Mouse (Mus musculus) layer of hippocampus, postnatal 14 days (tissue): ENCODE measurements around the gene Ccdc115. TPM values are rescaled to one million over a fixed set of nuclear protein-coding genes. Genes with fewer than 3 reads are reported as not detected.

Experiments
- microRNA-seq, 2 experiments: library from miRNA; unstranded; fragments of <30 nt; microRNA quantifications; one replicate each; pipeline ENCODE4 v1.2.0; 2021
- total RNA-seq, 2 experiments: library from RNA; stranded (reverse); gene quantifications; 2 replicates each; pipeline ENCODE4 v1.2.3; 2021

The Ccdc115 gene
- total RNA-seq, 2 experiments from 2014 or later: 19.7 to 19.9 TPM

Small RNA genes lying within 50 kb of the gene (microRNA-seq; reads per million reads assigned to microRNA genes)
- gene Mir5103: 0.28 to 1.1 reads per million in 2 experiments

Other genes with a start within 250 kb of the Ccdc115 start
- 10 to 100 TPM; 25.0 to 28.5 TPM for gene Imp4, start 179 bp upstream of the Ccdc115 start, total RNA-seq
- gene Ptpn18, start 20.1 kb upstream of the Ccdc115 start, total RNA-seq: 1 to 10 TPM; 3.4 to 5.2 TPM
- gene Prss39, start 58.7 kb upstream of the Ccdc115 start, total RNA-seq: not detected
- gene Cfc1, start 96.0 kb upstream of the Ccdc115 start, total RNA-seq: not detected
- gene Prss40, start 121.3 kb upstream of the Ccdc115 start, total RNA-seq: not detected
- gene Amer3, start 140.0 kb upstream of the Ccdc115 start, total RNA-seq: 10 to 100 TPM; 35.3 to 36.3 TPM